Mouse (Mus musculus): ENCODE results near the gene 1190007I07Rik. TPM values are rescaled to one million over a fixed set of nuclear protein-coding genes. Genes with fewer than 3 reads are reported as not detected.
"Not testable (repeated sequence)": the region's sequence is repeated elsewhere in the genome, so short reads cannot be mapped to it uniquely, and the experiment has no call there.

The 1190007I07Rik gene
- polyA plus RNA-seq, 1 experiment from 2014 or later = 38.7 TPM

GRCm38 (mm10) chr10:82632496-82633280 lies 9.7 kb upstream of the 1190007I07Rik start:
- DNase-seq (ENCODE audit: low spot score) (no peak), ATAC-seq (replicated peaks; ENCODE audit: low FRiP score) (no peak)
- WGBS = 97% methylated on average over 12 of the region's 12 CpGs
- peaks cover 8% of the 10 kb centered on the region for H3K4me1 ChIP-seq (replicated peaks; ENCODE audit: control insufficient read depth, insufficient read depth, low read length)
- H3K4me2 ChIP-seq (ENCODE audit: low read depth, low read length, severe bottlenecking) = no peak overlapping the region
- no peak overlapping the region for H3K9ac ChIP-seq (ENCODE audit: low read length)
- no peak overlapping the region for H3K27ac ChIP-seq (ENCODE audit: low read depth, low read length)
- H3K36me3 ChIP-seq (ENCODE audit: control insufficient read depth, insufficient read depth, low read length) = peaks cover 8% of the 10 kb centered on the region; the same call in 1 of the 2 replicates
- H3K27me3 ChIP-seq (ENCODE audit: control insufficient read depth, insufficient read depth, low read length) = no peaks in the 10 kb centered on the region
- no peaks in the 10 kb centered on the region for H3K9me3 ChIP-seq (ENCODE audit: control insufficient read depth, low read length)
- H3K4me3 ChIP-seq (ENCODE audit: low read depth, low read length) = no peak overlapping the region

GRCm38 (mm10) chr10:82631133-82631532 lies 8.1 kb upstream of the 1190007I07Rik start:
- H3K4me2 ChIP-seq (ENCODE audit: low read depth, low read length, severe bottlenecking) = peak overlapping the region; percentile 89; the same call in 1 of the 2 replicates
- no peaks in the 10 kb centered on the region for H3K27me3 ChIP-seq (ENCODE audit: control insufficient read depth, insufficient read depth, low read length)
- peak overlapping the region; percentile 41; the same call in 1 of the 2 replicates for H3K9ac ChIP-seq (ENCODE audit: low read length)
- DNase-seq (ENCODE audit: low spot score) (no peak), ATAC-seq (replicated peaks; ENCODE audit: low FRiP score) (no peak)
- 77% methylated on average over 7 of the region's 7 CpGs for WGBS
- H3K4me1 ChIP-seq (replicated peaks; ENCODE audit: control insufficient read depth, insufficient read depth, low read length) = peaks cover 8% of the 10 kb centered on the region
- no peak overlapping the region for H3K27ac ChIP-seq (ENCODE audit: low read depth, low read length)
- peak overlapping the region; percentile 86 for H3K4me3 ChIP-seq (ENCODE audit: low read depth, low read length)
- peaks cover 5% of the 10 kb centered on the region; the same call in 1 of the 2 replicates for H3K36me3 ChIP-seq (ENCODE audit: control insufficient read depth, insufficient read depth, low read length)
- H3K9me3 ChIP-seq (ENCODE audit: control insufficient read depth, low read length) = no peaks in the 10 kb centered on the region

GRCm38 (mm10) chr10:82630497-82630896 lies 7.5 kb upstream of the 1190007I07Rik start:
- WGBS = 23% methylated on average over 7 of the region's 7 CpGs
- Histone ChIP-seq H3K4me2 (ENCODE audit: low read depth, low read length, severe bottlenecking) (peak overlapping the region; percentile 89), H3K4me1 (replicated peaks; ENCODE audit: control insufficient read depth, insufficient read depth, low read length) (peaks cover 8% of the 10 kb centered on the region), H3K27ac (ENCODE audit: low read depth, low read length) (no peak overlapping the region), H3K36me3 (ENCODE audit: control insufficient read depth, insufficient read depth, low read length) (peaks cover 5% of the 10 kb centered on the region; the same call in 1 of the 2 replicates), H3K4me3 (ENCODE audit: low read depth, low read length) (peak overlapping the region; percentile 86), H3K9me3 (ENCODE audit: control insufficient read depth, low read length) (no peaks in the 10 kb centered on the region), H3K9ac (ENCODE audit: low read length) (peak overlapping the region; percentile 81), H3K27me3 (ENCODE audit: control insufficient read depth, insufficient read depth, low read length) (no peaks in the 10 kb centered on the region)
- DNase-seq (ENCODE audit: low spot score) = no peak
- no peak for ATAC-seq (replicated peaks; ENCODE audit: low FRiP score)

GRCm38 (mm10) chr10:82629586-82630255 lies 6.7 kb upstream of the 1190007I07Rik start, which contains the start of gene Tdg:
Gene Tdg (plus strand): TSS chr10:82629828.
- Histone ChIP-seq H3K27ac (ENCODE audit: low read depth, low read length) (peak within 1 kb of the TSS; percentile 84), H3K9ac (ENCODE audit: low read length) (peak within 1 kb of the TSS; percentile 81), H3K4me2 (ENCODE audit: low read depth, low read length, severe bottlenecking) (peak within 1 kb of the TSS; percentile 91), H3K4me3 (ENCODE audit: low read depth, low read length) (peak within 1 kb of the TSS; percentile 86)
- H3K9me3 ChIP-seq (ENCODE audit: control insufficient read depth, low read length); H3K27me3 ChIP-seq (ENCODE audit: control insufficient read depth, insufficient read depth, low read length); H3K36me3 ChIP-seq (ENCODE audit: control insufficient read depth, insufficient read depth, low read length); H3K4me1 ChIP-seq (replicated peaks; ENCODE audit: control insufficient read depth, insufficient read depth, low read length): not testable (repeated sequence)
- DNase-seq (ENCODE audit: low spot score) (peak; percentile 96), ATAC-seq (replicated peaks; ENCODE audit: low FRiP score) (peak; percentile 98)
- under 1% methylated on average over 58 of the region's 78 CpGs for WGBS

GRCm38 (mm10) chr10:82629111-82629585 lies 6.1 kb upstream of the 1190007I07Rik start:
- WGBS = 6% methylated on average over 11 of the region's 11 CpGs
- Histone ChIP-seq H3K4me3 (ENCODE audit: low read depth, low read length) (peak overlapping the region; percentile 86), H3K36me3 (ENCODE audit: control insufficient read depth, insufficient read depth, low read length) (peaks cover 5% of the 10 kb centered on the region; the same call in 1 of the 2 replicates), H3K4me1 (replicated peaks; ENCODE audit: control insufficient read depth, insufficient read depth, low read length) (peaks cover 8% of the 10 kb centered on the region), H3K9me3 (ENCODE audit: control insufficient read depth, low read length) (no peaks in the 10 kb centered on the region), H3K27ac (ENCODE audit: low read depth, low read length) (peak overlapping the region; percentile 84), H3K27me3 (ENCODE audit: control insufficient read depth, insufficient read depth, low read length) (no peaks in the 10 kb centered on the region), H3K9ac (ENCODE audit: low read length) (peak overlapping the region; percentile 81), H3K4me2 (ENCODE audit: low read depth, low read length, severe bottlenecking) (peak overlapping the region; percentile 91)
- DNase-seq (ENCODE audit: low spot score) (peak; percentile 55), ATAC-seq (replicated peaks; ENCODE audit: low FRiP score) (peak; percentile 61)

- ATAC-seq (replicated peaks; ENCODE audit: low FRiP score); DNase-seq (ENCODE audit: low spot score); H3K4me1 ChIP-seq (replicated peaks; ENCODE audit: control insufficient read depth, insufficient read depth, low read length); H3K9me3 ChIP-seq (ENCODE audit: control insufficient read depth, low read length); H3K27me3 ChIP-seq (ENCODE audit: control insufficient read depth, insufficient read depth, low read length); H3K36me3 ChIP-seq (ENCODE audit: control insufficient read depth, insufficient read depth, low read length): not testable (repeated sequence)
- H3K4me2 ChIP-seq (ENCODE audit: low read depth, low read length, severe bottlenecking) = peak overlapping the region; percentile 55
- peak overlapping the region; percentile 79 for H3K9ac ChIP-seq (ENCODE audit: low read length)
- H3K4me3 ChIP-seq (ENCODE audit: low read depth, low read length) = peak overlapping the region; percentile 61
- peak overlapping the region; percentile 39 for H3K27ac ChIP-seq (ENCODE audit: low read depth, low read length)
- WGBS = 3% methylated on average over 2 of the region's 2 CpGs
These were observed 515 bp upstream of the 1190007I07Rik start for GRCm38 (mm10) chr10:82623553-82623932.

- peak overlapping the region; percentile 79 for H3K9ac ChIP-seq (ENCODE audit: low read length)
- no peaks in the 10 kb centered on the region for H3K36me3 ChIP-seq (ENCODE audit: control insufficient read depth, insufficient read depth, low read length)
- H3K4me3 ChIP-seq (ENCODE audit: low read depth, low read length) = peak overlapping the region; percentile 61
- 33% methylated on average over 9 of the region's 9 CpGs for WGBS
- H3K27ac ChIP-seq (ENCODE audit: low read depth, low read length) = no peak overlapping the region
- peak overlapping the region; percentile 55 for H3K4me2 ChIP-seq (ENCODE audit: low read depth, low read length, severe bottlenecking)
- no peak for ATAC-seq (replicated peaks; ENCODE audit: low FRiP score)
- no peaks in the 10 kb centered on the region for H3K4me1 ChIP-seq (replicated peaks; ENCODE audit: control insufficient read depth, insufficient read depth, low read length)
- DNase-seq (ENCODE audit: low spot score) = no peak
- H3K27me3 ChIP-seq (ENCODE audit: control insufficient read depth, insufficient read depth, low read length) = no peaks in the 10 kb centered on the region
- no peaks in the 10 kb centered on the region for H3K9me3 ChIP-seq (ENCODE audit: control insufficient read depth, low read length)
These were observed 793 bp downstream of the 1190007I07Rik start for GRCm38 (mm10) chr10:82622235-82622634.

- ATAC-seq (replicated peaks; ENCODE audit: low FRiP score); H3K27me3 ChIP-seq (ENCODE audit: control insufficient read depth, insufficient read depth, low read length); H3K27ac ChIP-seq (ENCODE audit: low read depth, low read length); H3K4me1 ChIP-seq (replicated peaks; ENCODE audit: control insufficient read depth, insufficient read depth, low read length); H3K4me2 ChIP-seq (ENCODE audit: low read depth, low read length, severe bottlenecking); H3K4me3 ChIP-seq (ENCODE audit: low read depth, low read length); H3K36me3 ChIP-seq (ENCODE audit: control insufficient read depth, insufficient read depth, low read length); DNase-seq (ENCODE audit: low spot score); H3K9me3 ChIP-seq (ENCODE audit: control insufficient read depth, low read length); H3K9ac ChIP-seq (ENCODE audit: low read length): not testable (repeated sequence)
- WGBS = 70% methylated on average over 4 of the region's 4 CpGs
These were observed 28.6 kb downstream of the 1190007I07Rik start for GRCm38 (mm10) chr10:82594421-82594820.

All from forebrain, embryonic 11.5 days (tissue).